Mouse (Mus musculus): ENCODE measurements around the gene Pacrg. TPM values are rescaled to one million over a fixed set of nuclear protein-coding genes. Genes with fewer than 3 reads are reported as not detected.

The Pacrg gene
- total RNA-seq, 2 experiments from 2014 or later: 24.1 to 26.2 TPM

DNA sequence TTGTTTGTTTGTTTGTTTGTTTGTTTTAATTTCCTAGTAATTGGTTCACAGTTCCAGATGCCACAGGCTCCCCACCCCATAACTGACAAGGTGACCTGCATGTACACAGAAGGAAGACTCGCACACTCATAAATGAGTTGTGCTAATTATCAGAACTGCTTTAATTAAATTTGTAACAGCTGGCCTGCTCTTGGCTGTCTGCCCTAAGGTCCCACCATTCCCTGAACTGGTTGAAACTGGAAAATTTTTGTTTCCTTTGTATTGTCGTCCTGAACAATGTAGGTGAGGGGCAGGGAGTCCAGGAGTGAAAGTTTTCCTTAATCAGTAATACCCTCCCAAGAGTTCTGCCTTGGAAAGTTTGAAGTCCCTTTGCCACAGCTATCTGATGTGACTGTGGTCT lies 219.5 kb downstream of the Pacrg start:
- DNase-seq: no peak

GRCm38 (mm10) chr17:10619881-10620280 lies 220.2 kb downstream of the Pacrg start:
- DNase-seq: peak in 1 of 2 experiments; percentile 26

DNA sequence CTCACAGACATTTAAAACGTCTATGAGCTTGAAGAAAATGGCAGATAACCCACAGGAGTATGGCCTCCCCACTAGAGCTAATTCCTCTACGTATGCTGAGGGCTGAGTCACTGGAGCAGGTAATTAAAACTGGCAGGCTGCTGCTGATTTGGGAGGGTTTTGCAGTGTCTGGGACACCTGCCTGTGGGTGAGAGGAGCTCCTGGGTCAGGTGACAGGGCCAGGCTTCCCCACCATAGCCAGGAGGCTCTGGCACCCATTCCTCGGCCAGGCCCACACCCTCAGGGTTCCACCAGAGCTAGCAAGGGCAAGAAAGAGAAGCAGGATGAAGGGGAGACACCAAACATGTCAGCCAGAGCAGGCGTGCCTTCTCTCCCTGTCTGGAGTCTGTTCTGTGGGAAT lies 222.5 kb downstream of the Pacrg start:
- no peak for DNase-seq

DNA sequence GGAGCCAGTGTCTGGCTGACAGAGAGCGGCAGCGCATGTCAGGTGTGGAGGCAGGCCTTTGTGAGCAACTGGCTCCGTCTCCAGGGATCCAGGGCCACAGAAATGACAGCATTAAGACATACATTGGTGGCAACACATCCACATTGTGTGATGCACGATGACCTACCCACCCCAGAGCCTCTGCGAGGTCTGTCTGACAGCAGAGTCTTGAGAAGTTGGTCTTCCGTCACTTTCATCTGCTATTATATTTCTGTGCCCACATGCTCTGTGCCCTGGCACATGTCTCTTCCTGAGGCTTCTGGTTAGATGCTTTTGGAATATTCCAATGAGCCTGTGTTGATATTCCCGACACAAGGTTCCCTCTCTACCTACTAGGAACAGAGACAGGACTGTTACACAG lies 224.5 kb downstream of the Pacrg start:
- no peak for DNase-seq

- DNase-seq: no peak
These were observed 225.4 kb downstream of the Pacrg start for GRCm38 (mm10) chr17:10614696-10615095.

DNA sequence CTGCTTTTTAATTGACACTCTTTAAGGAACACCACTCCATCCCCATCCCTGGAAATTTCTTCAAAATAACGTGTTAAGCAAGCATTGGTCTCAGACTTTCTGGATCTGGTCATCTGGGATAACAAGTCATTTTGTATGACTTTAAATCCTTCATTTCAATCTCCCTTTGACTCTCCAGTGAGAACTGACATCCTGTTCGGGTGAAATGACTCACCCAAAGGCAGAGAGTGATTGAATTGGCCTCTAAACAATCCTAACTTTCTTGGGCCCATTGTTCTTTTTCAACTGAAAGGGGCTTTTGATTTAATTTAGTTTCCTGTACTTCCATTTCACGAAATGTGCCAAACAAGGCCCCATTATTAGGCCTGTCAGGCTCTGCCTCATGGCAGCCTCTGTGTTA lies 228.5 kb downstream of the Pacrg start:
- DNase-seq: no peak

DNA sequence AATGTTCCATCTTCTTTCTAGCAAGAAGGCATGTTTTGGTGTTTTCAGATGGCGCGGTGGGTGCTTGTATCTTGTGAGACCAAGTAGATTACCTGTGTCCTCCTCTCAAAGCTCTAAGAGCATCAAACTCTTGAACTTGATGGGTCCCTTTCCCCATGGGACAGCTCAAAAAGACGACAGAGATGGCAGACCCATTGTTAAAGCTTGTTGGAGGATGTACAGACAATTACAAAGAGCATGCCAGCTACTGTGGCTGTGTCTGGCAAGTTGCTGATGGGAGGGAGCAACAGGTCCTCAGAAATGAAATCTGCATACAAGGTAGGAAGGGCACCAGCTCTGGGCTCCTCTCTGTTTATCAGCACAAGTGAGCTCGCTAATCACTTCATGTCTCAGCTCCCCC lies 232.0 kb downstream of the Pacrg start:
- no peak for DNase-seq

- DNase-seq: no peak
These were observed 234.0 kb downstream of the Pacrg start for GRCm38 (mm10) chr17:10606090-10606489.

- DNase-seq: no peak
These were observed 242.4 kb downstream of the Pacrg start for GRCm38 (mm10) chr17:10597741-10598140.

- DNase-seq: no peak
These were observed 250.5 kb downstream of the Pacrg start for GRCm38 (mm10) chr17:10589604-10590003.

GRCm38 (mm10) chr17:10588922-10589400 lies 251.2 kb downstream of the Pacrg start:
- DNase-seq: no peak

DNA sequence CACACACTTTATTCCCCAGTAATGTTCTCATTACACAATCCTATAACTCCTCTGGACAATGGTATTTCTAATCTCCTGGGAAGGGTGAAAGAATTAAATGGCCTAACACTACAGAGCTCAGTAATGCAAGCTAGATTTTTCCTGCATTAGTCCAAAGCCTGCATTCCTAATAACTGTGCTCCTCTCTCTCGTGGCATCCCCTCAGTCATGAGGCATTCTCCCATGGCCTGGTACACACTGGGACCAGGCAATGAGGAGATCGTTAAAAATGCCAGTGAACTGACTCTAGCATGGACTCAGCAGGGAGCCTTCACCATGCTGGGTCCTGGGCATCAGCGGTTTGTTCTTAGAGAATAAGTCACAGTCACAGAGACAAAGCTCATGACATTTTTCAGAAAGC lies 256.8 kb downstream of the Pacrg start:
- no peak for DNase-seq

DNA sequence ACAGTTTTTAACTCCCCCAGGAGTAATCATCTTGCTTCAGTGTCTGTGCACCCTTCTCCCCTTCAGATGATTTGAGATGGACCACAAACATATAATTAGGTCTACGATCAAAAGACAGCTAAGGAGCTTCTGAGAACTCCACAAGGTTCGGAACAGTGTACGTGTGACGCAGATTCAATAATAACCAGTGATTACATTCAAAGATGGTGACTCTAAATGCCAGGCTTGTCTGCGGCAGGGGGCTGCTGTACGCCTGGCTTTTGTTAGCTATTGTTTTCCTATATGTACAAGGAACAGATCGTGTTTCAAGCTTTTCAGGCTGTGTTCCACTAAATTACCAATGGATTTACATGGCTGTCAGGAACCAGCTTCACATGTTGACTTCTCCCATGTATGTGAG lies 264.8 kb downstream of the Pacrg start:
- DNase-seq: no peak

DNA sequence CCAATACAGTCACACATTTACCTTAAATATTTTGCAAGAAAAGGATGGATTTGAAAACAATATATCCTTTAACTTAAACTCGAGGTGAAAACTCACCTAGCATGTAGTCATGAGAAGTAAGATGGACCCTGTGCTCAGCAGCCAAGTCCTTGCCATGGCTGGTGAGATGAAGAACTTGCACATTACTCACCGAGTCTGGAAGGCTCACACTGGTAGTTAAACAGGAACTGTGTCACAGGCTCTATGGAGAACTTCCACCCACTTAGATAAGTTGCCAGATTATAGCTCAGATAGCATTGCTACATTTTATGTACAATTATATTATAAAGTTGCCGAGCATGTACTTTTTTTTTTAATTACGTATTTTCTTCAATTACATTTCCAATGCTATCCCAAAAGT lies 267.7 kb downstream of the Pacrg start:
- no peak for DNase-seq

DNA sequence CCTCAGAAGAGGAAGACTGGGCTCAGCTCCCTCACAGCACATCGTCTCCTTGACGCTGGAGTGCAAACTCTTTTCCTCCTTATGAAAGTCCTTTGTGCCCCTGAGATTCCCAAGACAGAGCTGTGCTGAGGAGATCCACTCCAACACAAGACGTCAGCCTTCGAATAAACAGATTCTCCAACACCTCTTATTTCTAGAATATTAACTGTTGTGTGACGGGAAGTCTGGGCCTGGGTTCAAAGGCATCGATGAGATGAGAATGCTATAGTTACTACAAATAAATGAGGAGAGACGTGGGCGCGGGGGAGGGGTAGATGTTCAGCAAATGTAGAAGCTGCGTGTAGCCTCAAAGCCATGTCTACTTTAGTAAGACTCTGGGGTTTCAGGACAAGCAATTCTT lies 270.8 kb downstream of the Pacrg start:
- no peak for DNase-seq

DNA sequence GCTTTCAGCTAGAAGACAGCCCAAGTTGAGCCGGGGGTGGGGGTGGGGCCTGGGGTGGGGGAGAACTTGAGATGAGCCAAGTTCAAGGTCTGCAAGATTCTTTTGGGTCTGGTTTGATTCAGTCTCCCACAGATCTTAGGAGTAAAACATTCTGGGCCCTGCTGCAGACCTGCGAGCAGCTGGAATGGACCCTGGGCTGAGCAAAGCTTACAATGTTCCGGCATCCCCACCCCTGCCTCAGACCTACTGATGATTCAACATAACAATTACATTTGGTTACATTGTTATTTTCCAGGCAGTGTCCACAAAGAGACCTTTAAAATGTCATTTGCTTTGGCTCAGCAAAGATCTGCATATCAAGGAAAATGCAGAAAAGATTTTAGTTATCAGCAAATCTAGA lies 272.7 kb downstream of the Pacrg start:
- no peak for DNase-seq

DNA sequence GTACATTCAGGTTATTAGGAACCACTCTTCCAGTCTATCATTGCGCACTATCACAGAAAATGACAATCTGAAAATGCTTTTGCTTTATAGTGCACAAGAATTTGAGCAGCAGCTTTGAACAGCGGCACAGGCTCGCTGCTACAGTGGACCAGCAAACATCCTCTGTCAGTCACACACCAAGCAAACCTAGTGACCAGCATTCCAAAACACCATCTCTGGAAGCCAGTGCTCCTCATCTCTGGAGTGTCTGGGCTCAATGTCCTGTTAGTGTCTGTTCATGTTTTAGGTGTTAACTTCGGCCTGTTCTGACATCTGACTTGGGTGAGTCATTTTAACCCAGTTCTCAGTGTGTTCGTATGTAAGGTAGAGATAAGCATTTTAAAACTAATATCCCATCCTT lies 275.9 kb downstream of the Pacrg start:
- DNase-seq: no peak

GRCm38 (mm10) chr17:10562871-10563270 lies 277.2 kb downstream of the Pacrg start:
- DNase-seq: no peak

DNA sequence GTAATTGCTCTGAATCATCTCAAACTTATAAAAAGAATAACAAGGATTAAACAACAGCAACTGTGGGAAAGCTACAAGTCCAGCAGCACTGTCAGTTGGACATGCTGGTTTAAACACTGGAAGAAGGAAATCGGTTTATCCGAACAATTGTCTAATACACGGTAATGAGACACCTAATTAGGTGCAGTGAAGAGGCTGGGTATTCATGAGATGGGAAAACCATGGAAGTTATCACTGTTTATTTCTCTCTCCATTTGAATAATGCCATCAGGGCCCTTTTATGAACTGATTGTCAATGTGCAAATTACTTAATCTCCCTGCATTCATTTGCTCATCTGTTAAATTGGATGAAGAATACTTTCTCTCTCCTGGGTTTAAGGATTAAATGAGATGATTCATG lies 280.1 kb downstream of the Pacrg start:
- DNase-seq: no peak

- no peak for DNase-seq
These were observed 281.4 kb downstream of the Pacrg start for GRCm38 (mm10) chr17:10558671-10559070.

DNA sequence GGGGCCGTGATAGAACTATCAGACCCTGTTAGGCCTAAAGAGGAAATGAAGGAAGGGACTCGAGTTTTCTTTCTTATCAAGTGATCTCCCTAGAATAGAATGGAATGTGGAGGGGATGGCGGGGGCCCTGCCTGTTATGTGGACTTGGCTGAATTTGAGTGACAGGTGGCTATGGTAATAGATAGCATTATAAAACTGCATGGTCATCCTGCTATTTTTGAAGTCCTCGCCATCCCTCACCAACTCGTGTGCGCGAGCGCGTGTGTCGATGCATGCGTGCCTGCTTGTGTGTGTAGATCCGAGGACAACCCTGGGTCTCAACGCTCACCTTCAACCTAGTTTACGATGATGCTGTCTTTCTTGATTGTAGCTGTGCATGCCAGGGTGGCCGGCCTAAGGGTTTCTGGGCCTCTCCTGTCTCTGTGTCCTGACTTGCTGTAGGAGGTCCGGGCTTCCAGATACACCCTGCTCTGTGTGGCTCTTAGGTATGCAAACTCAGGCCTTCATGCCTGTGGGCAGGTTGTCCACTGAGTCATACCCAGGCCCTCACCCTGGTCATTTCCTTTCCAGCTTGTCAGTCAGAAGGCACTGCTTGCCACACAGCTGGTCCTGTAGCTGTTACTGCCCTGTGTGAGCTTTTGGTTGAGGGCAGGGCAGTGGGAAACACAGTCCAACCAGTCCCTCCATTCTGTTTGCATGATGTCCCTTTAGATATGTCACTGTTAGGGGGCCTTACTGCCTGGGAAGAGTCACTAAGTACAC lies 287.6 kb downstream of the Pacrg start:
- no peak for DNase-seq

GRCm38 (mm10) chr17:10550781-10551520 lies 289.2 kb downstream of the Pacrg start:
- no peak for DNase-seq

GRCm38 (mm10) chr17:10549825-10550224 lies 290.3 kb downstream of the Pacrg start:
- no peak for DNase-seq

DNA sequence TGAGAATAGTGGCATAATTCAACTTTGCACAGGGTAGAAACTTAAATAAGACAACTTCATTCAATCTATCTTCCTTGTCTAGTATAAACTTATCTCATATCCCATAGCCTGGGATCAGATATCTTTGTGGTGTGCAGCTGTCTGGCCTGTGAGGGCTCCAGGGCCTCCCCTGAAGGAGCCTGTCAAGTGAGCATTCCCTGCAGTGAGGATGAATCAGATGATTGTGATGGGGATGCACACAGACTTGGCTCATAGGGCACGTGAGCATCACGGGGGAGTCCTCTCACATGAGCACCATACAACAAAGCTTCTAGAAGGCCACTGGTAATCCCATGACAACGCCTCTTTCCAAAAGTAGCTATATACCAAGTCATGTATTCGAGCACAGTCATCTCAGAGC lies 291.1 kb downstream of the Pacrg start:
- no peak for DNase-seq

Measured in layer of hippocampus, postnatal 36 days (tissue).